Mouse (Mus musculus): ENCODE results near the gene Zfand4.
"Not testable (repeated sequence)": the region's sequence is repeated elsewhere in the genome, so short reads cannot be mapped to it uniquely, and the experiment has no call there.

The Zfand4 gene

DNA sequence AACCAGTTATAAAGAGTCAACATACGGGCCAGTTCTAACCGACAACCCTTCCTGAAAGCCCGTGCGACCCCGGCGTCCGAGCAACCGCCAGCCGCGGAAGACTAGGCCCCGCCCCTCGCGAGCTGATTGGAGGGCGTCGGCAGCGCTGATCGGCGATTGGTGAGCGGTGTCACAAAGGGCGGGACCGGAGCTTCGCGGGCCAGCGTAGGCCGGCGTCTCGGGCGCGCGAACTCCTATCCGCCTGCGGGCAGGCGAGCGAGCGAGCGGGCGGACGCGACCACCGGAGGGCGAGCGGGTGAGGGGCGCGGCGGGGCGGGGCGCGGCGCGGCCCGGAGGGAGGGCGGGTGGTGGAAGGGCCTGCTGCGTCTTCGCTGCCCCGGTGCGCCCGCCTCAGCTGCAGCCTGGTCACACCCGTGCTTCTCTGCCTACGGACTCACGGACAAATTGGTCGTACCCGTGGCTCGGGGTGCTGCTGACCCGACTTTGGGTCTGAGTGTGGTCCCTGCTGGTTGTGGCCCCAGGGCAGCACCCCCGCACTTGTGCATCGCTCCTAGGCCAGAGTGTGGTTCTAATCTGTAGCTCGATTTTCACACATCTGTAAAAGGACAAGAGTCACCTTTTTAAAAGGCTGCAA lies at the start of gene Zfand4:
Zfand4 (plus strand) TSS at position 205 of the 634 bp plus-strand sequence.
- peak; percentile 69 for DNase-seq (ENCODE audit: low read depth, low spot score)

DNA sequence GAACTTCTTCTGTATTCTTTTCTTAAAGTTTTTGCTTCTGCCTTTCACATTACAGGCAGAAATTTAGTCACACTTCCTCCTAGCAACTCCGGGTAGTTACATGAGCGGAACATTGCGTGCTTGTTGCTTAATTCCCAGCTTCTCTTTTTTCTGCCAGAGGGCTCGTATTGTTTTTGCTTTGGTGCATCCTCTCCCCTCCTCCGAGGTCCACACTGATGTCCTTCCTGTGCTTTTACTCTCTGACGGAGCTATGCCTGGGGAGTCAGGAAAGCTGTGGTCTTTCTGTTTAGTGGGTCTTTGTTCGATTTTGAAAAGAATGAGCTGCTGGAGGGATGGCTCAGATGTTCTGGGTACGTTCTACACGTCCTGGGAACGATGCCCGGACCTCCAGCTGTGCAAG lies 36.3 kb upstream of the Zfand4 start:
- DNase-seq (ENCODE audit: low read depth, low spot score): no peak

- DNase-seq (ENCODE audit: low read depth, low spot score): peak; percentile 47
These were observed 35.1 kb upstream of the Zfand4 start for GRCm38 (mm10) chr6:116228785-116229525.

- DNase-seq (ENCODE audit: low read depth, low spot score): not testable (repeated sequence)
These were observed 29.2 kb upstream of the Zfand4 start for GRCm38 (mm10) chr6:116234821-116235220.

DNA sequence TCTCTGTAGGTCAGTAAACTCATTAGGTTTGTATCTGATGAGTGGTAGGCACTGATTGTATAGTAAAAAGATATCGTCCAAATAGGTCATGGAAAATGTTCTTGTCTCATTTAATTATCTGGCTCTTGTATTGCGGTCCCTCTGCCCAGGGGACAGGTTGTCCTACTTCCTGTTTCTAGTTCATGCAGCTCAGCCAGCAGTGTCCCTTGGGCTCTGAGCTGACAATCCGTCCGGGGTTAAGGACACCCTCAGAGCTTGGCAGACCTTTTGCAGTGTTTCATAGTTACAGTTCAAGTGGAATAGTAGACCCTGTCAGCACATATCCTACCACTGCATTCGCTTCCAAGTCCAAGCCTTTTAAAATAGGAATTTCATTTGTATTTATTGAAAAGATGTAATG lies 28.7 kb upstream of the Zfand4 start:
- no peak for DNase-seq (ENCODE audit: low read depth, low spot score)

DNA sequence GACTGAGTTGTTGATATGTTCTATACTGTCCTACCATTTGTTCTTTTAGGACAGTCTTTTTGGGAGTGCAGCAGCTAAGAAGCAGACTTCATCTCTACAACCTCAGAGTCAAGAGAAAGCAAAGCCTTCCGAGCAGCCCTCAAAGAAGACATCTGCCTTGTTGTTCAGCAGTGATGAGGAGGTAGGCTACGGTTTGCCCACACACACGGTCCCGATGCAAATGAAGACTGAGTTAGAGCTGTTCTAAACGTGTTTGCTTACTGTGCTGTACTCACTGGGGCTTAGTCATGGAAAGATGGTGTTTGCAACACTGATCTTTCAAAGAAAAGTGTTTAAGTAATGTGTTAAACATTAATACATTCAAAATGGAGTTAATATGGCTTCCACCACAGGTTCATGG lies 25.9 kb upstream of the Zfand4 start:
- no peak for DNase-seq (ENCODE audit: low read depth, low spot score)

DNA sequence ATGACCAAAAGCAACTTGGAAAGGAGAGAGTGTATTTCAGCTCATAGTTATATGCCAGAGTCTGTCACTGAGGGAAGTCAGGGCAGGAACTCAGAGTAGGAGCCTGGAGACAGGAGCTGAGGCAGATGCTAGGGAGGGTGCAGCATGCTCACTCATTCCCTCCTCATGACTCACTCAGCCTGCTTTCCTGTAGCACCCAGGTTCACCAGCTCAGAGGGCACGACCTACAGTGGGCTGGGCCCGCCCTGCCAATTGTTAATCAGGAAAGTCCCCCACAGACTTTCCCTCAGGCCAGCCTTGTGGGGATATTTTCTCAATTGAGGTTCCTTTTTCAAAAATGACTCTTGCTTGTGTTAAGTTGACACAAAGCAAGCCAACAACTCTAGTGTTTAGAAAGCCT lies 23.7 kb upstream of the Zfand4 start:
- no peak for DNase-seq (ENCODE audit: low read depth, low spot score)

- DNase-seq (ENCODE audit: low read depth, low spot score): no peak
These were observed 4.4 kb upstream of the Zfand4 start for GRCm38 (mm10) chr6:116259649-116260048.

- DNase-seq (ENCODE audit: low read depth, low spot score): no peak
These were observed 3.5 kb upstream of the Zfand4 start for GRCm38 (mm10) chr6:116260481-116260880.

GRCm38 (mm10) chr6:116262824-116263223 lies 1.2 kb upstream of the Zfand4 start:
- no peak for DNase-seq (ENCODE audit: low read depth, low spot score)

- no peak for DNase-seq (ENCODE audit: low read depth, low spot score)
These were observed 814 bp downstream of the Zfand4 start for GRCm38 (mm10) chr6:116264836-116265235.

- DNase-seq (ENCODE audit: low read depth, low spot score): no peak
These were observed 1.6 kb downstream of the Zfand4 start for GRCm38 (mm10) chr6:116265603-116266002.

DNA sequence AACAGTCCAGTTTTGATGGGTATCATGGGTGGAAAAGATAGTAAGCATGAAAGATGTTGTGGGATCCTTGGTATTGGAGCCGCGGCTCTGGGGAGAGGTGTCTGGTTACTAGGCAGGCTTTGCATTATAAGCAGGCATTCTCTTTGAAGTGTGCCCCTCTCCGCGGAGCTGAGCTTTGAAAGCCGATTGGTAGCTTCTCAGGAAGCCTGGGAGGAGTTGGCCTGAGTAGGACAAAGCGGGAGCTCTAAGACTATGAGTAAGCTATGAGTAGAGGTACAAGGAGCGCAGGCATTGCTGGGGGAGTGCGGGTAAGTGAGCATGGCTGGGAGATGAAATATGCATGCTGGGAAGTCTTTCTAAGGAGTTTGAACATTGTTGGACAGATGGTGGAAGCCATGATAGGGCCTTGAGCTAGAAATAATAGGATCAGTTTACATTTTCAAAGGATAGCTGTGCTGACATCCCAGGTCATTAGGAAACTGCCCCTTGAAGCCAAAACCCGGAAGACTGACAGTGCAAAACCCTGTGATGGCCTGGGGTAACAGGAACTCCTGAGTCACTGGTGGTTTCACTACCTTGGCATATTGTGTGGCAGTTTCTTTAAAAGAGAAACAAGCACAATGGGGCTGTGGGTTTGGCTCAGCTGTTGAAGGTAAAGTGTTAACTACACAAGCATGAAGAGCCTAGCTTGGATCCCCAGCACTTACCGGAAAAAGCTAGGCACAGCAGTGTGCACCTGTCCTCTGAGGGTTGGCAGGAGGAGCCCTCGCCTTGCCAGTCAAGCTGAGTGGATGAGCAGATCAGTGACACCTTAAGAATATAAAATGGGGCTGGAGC lies 2.5 kb downstream of the Zfand4 start:
- DNase-seq (ENCODE audit: low read depth, low spot score): no peak

DNA sequence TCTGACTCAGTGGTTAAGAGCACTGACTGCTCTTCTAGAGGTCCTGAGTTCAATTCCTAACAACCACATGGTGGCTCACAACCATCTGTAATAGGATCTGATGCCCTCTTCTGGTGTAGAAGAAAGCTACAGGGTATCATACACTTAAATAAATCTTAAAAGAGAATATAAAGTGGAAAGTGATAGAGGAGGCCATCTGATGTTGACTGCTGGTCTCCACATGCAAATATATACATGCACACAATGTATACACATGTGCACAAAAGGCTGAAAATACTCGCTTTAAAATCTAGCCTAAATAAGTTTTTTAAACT lies 3.0 kb downstream of the Zfand4 start:
- no peak for DNase-seq (ENCODE audit: low read depth, low spot score)

DNA sequence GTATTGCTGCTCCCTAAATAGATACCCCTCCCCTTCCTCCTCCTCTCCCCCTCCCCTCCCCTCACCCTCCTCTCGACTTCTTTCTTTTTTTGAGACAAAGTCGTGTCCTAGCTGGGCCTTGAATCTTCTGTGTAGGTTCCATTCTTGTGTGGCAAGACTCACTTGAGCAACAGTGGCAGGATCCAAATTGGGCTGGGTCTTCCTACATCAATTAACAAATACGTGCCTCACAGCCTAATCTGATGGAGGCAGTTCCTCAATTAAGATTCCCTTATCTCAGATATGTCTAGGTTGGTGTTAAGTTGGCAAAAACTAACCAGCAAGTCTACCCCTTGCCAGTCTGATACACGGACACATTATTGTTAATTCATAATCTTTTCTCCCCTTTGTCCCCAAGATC lies 11.7 kb downstream of the Zfand4 start:
- DNase-seq (ENCODE audit: low read depth, low spot score): no peak

DNA sequence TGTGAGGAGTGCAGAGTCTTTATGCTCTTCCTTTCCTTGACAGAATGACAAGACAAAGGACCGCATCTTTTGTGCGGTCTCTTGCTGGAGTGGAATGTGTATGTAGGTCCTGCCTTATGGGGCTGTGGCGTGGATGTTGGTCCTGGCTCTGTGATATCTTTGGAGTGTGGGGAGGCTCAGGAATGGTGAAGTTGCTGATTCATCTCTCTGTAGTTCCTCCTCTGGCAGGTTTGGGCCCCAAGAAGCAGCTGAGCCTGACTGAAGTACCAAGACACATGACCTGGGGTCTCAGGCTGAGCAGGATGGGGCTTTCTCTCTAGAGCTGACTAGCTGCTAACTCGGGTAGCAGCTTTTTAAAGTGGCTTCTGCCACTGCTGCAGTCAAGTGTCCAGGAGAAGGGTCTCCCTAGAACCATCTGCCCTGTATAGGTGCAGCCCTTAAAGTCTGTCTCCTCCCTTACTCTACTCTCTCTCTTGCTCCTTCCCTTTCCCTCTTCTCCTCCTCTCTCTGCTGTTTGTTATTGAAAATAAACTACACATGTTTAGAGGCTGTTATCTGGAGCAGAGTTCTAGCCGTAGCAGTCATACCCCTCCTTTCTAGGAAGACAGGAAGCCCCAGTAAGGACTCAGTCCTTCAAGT lies 14.8 kb downstream of the Zfand4 start:
- DNase-seq (ENCODE audit: low read depth, low spot score): no peak

DNA sequence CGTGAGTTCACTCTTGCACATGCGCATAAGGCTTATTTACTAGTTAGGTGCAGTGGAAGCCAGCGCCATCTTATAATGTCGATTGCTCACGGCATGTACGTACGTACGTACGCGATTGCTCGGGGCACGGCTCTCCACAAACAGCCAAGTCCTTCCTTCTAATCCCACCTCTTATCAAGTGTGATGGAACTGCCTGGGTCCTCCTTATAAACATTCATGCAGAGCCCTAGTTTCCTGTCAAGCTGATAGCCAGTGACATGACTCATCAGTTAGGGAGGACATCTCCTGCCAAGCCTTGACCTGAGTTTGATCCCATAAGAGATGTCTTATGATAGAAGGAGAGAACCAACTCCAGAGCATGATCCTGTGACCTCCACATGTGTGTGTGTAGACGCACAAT lies 17.0 kb downstream of the Zfand4 start:
- DNase-seq (ENCODE audit: low read depth, low spot score): no peak

DNA sequence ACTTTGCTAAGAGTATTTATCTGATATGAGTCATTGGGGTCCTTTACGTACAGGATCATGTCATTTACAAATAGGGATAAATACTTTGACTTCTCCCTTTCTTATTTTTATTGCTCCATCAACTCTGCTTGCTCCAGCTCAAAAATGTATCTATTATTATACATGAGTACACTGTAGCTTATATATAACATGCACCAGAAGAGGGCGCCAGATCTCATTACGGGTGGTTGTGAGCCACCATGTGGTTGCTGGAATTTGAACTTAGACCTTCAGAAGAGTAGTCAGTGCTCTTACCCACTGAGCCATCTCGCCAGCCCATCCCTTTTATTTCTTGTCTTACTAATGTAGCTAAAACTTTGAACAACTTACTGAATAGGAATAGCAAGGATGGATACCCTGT lies 18.5 kb downstream of the Zfand4 start:
- DNase-seq (ENCODE audit: low read depth, low spot score): no peak

DNA sequence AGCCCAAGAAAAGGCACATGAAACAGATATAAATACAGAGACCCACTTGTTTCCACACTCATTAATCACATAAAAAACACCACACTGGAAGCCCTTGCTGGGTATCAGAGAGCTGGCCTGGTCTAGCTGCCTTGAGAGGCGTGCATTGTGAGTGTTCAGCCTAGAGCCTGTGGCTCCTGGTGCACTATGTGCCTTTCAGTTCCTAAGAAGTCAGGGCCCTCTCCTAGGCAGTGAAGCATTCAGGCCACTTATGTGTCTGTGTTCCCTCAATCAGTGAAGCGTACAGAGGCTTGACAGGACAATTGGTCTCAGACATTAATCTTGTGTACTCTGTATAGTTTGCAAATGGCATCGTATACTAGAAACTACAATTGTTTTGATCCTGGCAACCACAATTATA lies 19.3 kb downstream of the Zfand4 start:
- no peak for DNase-seq (ENCODE audit: low read depth, low spot score)

- DNase-seq (ENCODE audit: low read depth, low spot score): no peak
These were observed 22.3 kb downstream of the Zfand4 start for GRCm38 (mm10) chr6:116286321-116286720.

- no peak for DNase-seq (ENCODE audit: low read depth, low spot score)
These were observed 23.0 kb downstream of the Zfand4 start for GRCm38 (mm10) chr6:116286870-116287575.

- no peak for DNase-seq (ENCODE audit: low read depth, low spot score)
These were observed 47.4 kb downstream of the Zfand4 start for GRCm38 (mm10) chr6:116311411-116311810.

All from telencephalon, adult 2 months (tissue).